Mouse (Mus musculus): Measurements from ENCODE around the gene Lrba.
A peak's percentile ranks its signal among the peaks of the same experiment; 100 is the strongest.

Lrba gene

DNA sequence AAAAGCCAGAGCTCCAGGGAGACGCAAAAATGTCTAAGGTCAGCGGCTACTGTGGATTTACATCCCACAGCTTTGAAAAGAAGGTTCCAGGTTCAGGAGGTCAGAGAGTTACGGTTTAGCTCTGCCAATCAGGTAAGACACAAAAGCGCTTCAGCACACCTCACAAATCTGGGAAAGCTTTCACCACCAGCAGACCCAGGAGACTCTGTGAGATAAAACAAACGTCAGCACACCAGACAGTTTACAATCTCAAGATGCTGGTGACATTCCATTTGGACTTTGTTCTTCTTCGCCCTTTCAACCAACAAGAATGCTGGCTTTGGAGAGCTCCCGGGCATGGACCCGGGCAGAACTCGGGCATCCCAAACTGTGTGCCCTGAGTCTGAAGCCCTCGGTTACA, 595.9 kb downstream of the Lrba start:
- no peak for ATAC-seq (ENCODE audit: insufficient number of reproducible peaks, low FRiP score, low TSS enrichment)

DNA sequence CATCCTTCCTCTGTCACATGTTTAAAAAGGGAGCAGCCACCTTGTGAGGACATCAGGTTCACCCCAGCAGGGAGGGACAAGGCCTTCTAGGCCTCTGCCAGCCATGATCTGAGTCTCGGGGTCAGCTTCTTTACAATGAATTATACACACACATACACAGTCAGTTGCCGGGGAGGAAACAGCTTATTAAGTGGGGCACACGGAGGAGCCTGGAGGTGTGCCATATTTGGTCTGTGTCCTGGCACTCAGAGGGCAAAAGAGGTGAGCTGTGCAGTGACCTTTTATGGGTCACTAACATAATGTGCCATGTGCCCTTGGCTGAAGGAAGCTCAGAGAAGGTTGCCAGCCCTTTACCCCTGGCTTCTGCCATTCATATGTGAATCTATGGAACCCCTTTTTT, 596.9 kb downstream of the Lrba start:
- ATAC-seq (ENCODE audit: insufficient number of reproducible peaks, low FRiP score, low TSS enrichment), result peak; percentile 43; the same call in 1 of the 2 replicates

DNA sequence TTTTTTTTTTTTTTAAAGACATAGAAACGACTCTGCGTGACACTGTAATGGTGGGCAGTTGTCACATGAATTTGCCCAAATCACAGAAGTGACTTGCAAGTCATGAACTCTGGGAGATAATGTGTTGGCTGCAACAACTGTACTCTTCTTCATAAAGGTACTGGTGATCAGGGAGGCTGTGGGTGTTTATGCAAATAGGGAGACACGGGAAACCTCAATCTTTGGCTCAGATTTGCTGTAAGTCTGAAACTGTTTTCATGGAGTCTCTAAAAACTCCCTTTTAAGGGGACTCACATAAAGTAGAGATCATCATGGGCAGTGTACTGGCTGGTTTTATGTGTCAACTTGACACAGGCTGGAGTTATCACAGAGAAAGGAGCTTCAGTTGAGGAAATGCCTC, 603.0 kb downstream of the Lrba start:
- no peak for ATAC-seq (ENCODE audit: insufficient number of reproducible peaks, low FRiP score, low TSS enrichment)

DNA sequence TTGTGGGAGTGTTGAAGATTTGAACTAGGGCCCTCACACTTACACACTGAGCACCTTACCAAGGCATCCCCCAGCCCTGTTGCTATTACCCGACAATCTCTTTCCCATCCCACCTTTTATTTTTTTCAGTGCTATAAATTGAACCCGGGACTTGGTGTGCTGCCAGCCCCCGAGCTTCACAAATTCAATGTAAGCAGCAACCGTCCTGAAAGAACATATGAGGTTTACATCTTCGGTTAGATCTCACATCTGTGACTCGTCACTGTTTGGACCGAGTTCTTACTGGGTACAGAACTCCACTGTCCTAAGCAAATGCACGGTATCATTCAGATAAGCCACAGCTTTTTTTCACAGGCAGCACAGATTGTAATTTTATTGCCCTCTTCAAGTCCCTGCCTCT, 607.6 kb downstream of the Lrba start:
- ATAC-seq (ENCODE audit: insufficient number of reproducible peaks, low FRiP score, low TSS enrichment), result no peak

Data from cerebellum, adult (tissue).